Mouse (Mus musculus) natural killer cell, adult 2 months (primary cell): ENCODE data around the gene Hist2h4.
"Not testable (repeated sequence)": the region's sequence is repeated elsewhere in the genome, so short reads cannot be mapped to it uniquely, and the experiment has no call there.

ENCODE experiments used
- DNase-seq, 2 experiments: peaks; one replicate each; pipeline ENCODE4 v3.0.0; 2022; ENCODE audit warnings: low spot score in 2 of 2

Gene Hist2h4

DNA sequence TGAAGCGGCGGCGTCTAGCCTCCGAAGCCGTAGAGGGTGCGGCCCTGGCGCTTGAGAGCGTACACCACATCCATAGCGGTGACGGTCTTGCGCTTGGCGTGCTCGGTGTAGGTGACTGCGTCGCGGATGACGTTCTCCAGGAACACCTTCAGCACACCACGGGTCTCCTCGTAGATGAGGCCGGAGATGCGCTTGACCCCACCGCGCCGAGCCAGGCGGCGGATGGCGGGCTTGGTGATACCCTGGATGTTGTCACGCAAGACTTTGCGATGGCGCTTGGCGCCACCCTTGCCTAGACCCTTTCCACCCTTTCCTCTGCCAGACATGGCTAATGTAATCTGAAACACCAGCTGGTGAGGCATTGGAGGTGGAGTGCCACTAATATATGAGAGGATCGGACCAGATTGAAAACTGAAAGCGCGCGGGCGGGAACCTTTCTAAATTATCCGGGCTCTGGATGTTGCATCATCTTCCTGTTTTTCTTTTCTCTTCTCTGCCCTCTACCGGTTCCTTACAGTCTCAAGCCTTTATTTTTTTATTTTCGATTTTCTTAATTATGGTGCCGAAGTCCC, at the start of gene Hist2h4:
TSS of gene Hist2h4 (minus strand) at position 333 of the 572 bp plus-strand sequence.
- peak; percentile 96 to 97 for DNase-seq

DNA sequence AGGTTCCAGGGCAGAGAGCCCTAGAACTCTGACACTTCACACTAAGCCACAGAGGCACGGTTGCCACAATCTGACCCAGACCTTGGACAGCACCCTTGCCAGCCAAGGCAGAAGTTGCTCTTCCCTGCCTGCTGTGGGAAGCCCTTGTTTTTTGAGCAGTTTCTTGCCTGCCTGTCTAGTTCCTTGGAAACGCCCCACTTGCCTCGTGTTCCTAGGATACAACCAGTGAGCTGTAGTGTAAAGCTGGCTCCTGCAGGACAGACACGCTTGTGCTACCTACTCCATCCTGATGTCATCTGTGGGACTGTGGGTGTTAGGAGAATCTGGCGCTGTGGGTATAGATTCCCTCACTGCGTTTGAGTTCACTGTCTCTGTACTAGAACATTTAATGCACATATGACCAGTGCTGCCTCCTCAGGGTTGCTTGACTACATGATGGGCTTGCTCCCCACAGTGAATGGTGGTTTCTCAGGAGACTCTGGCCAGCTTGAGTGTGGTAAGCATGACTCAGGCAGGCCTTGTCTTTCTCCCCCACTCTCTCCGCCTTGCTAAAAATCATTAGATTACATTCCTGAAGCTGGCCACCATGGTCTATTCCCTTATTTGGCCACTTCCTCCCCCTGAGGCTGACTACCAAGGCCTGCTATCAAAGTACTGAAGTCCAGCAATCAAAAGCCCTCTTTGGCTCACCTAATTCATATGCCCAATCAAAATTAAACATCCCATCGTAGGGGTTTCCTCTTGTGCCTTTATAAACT, 49.4 kb upstream of the Hist2h4 start:
- no peak for DNase-seq

DNA sequence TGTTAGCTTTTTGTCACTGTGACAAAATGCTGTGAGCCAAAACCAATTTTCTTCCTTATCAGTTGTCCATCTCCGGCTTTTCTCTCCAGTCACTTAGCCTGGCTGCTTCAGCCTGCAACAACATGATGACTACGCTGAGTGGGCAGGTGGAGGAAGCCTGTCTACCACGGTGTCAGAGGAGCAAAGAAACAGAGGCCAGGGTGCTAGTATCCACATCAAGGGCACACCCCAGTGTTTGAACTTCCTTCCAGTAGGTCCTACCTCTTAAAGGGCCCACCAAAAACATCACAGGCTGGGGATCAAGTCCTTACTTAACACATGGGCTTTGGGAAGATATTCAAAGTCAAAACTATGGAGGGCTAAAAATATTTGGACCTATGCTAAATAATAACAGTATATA, 46.3 kb upstream of the Hist2h4 start:
- no peak for DNase-seq

DNA sequence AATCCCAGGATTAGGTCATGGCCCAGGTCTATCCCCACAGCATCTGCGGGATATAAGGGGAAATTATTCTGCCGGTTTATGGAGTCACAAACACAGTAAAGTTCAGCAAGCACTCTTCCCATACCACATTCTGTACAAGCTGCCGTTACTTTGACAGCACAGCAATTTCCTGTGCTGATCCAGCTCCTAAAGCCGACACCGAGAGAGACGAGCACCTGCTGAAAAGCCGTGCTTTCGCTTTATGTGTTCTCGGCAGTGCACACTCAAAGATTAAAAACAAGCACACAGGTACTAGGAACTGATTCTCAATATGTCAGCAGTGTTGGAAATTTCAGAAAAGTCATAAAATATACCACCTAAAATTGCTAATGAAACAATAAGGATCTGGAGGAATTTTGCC, 43.4 kb upstream of the Hist2h4 start:
- no peak for DNase-seq

DNA sequence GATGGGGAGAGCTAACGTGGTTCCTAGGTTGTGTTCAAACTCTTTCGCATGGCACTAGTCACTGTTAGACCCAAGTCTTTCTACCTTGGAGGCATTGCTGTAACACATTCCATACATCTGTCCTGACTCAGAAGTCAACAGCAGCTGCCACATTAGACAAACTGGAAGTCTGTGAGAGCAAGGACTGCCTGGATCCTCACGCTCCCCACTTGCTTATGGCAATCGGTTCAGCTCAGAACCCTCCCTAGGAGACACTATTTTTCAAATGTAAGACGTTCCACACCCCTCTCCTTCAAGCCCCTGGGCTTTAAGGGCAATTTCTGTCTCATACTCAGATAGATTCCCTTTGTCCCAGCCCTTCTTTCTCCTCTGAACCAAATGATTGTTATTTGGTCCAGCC, 39.0 kb upstream of the Hist2h4 start:
- DNase-seq, result no peak

DNA sequence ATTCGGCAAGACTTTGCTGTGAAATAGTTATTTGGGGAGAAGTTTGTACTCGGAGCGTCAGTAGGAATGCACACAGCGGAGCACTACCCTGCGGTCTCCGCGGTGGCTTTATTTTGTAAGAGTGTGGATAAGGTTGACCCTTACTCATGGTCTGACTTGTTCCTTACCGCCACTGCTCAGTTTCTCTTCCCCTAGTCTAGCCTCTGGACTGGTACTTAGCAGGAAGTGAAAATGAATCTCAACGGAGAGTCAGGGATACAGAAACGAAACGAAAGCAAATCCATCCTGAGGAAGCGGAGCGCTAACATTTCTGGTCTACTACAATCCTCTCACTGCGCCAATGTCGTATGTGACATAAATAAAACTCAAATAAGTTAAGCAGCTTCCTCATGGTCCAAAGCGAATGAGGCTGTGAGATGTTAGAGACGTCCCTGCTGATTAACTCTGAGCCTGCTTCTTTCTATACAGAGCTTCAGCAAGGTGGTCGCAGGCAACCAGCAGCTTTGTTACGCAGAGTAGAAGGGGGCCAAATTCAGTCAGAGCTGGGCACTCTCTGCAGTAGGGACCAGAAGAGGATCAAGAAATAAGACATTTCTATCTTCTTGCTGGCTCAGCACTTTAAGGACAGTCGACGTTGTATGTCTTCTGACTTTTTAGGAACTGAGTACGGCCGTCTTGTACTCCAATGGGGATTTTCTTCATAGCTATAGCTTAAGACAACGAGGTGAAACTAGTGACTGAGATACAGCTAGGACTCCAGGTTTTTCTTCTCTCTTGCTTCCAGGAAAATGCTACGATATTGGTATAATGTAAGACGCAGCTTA, 37.8 kb upstream of the Hist2h4 start:
- no peak for DNase-seq

DNA sequence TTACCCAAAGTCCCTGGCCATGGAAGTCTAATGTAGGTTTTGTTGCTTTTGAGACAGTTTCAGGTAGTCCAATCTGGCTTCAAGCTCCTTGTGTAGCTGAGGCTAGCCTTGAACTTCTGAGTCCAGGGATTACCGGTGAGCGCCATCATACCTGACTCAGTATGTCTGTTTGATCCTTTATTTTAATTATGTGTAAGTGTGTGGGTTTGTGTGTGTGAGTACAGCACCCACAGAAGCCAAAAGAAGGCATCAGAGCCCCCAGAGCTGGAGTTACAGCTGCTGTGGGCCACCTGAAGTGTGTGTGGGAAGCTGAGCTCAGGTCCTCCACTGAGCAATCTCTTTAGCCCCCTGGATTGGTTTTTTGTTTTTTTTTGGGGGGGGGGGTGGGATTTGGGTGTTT, 36.5 kb upstream of the Hist2h4 start:
- DNase-seq, result no peak

DNA sequence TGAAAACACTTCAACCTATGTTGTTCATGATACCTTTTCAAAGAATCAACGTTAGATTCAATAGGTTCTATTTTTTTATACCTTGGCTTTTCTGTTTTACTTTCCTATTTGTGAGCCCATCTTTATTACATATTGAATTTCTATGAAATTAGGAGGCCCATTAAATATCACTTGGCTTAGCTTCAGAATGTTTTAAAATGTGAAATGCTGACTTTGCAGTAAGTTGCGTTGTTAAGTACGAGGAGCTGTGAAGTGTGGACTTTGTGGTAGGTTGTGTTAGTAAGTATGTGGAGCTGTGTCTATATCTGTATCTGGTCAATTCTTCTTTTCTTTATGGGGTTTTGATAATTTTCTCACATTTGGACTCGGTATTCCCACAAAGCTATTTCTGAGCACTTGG, 35.2 kb upstream of the Hist2h4 start:
- DNase-seq, result no peak

DNA sequence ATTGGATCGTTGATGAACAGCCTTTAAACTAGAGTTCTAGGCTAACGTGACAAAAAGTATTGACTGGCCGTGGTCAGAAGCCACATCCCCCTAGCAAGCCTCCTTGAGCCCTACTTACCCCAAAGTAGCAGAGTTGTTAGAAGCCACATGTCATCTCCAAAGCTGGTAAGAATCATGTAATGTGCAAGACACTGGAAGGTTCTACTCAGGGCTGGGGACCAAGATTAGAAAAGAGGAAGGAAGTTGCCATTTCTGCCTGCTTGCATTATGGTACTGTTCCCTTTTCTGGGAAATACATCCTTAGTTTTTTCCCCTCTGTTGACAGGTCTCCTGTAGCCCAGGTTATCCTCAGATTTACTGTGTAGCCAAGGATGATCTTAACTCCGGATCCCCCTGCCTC, 30.7 kb upstream of the Hist2h4 start, which contains the start of gene Fcgr1:
TSS of gene Fcgr1 (minus strand) at position 183 of the 400 bp plus-strand sequence.
- DNase-seq, result no peak

DNA sequence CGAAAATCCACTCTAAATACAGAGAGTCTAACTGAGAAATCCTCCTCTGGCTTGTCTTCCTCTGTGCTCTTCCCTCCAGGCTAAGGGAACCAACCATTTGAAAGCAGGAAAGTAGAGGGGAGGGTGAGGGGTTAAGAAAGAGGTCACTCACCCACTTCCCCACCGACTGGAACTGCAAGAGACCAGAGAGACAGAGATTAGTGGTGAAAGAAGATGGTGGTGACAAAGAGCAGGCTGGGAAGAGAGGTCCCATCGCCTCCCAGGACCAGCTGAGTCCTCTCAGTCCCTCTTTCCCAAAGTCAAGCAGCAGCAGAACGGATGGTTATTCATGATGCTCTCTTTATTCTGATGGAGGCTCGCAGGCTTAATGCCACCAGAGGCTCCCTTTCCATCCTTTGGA, 30.3 kb upstream of the Hist2h4 start:
- no peak for DNase-seq

DNA sequence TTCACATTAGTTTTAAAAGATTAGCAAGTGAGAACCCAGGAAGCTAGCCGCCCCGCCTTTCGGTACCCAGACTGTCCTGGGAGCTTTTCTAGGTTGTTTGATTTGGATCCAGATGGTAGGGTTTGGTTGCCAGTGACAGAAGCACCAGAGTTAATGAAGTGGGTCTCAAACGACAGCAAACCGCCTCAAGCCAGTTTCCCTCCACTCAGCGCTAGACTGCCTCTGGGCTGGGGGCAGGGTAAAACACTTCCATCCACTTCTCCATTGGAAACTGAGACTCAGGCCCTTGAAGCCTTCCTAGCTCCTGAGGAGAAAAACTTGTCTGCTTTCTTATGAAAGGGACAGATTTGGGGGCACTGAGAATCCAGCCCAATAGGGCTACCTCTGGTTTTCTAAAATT, 29.5 kb upstream of the Hist2h4 start:
- DNase-seq, result no peak

DNA sequence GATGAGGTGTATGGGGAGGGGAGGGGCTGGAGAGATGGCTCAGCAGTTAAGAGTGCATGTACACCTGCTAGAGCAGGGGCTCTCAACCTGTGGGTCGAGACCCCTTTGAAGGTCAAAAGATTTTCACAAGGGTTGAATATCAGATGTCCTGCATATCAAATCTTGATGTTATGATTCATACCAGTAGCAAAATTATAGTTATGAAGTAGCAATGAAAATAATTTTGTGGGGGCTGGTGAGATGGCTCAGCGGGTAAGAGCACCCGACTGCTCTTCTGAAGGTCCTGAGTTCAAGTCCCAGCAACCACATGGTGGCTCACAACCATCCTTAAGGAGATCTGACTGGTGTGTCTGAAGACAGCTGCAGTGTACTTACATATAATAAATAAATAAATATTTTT, 27.6 kb upstream of the Hist2h4 start:
- not testable (repeated sequence) for DNase-seq

DNA sequence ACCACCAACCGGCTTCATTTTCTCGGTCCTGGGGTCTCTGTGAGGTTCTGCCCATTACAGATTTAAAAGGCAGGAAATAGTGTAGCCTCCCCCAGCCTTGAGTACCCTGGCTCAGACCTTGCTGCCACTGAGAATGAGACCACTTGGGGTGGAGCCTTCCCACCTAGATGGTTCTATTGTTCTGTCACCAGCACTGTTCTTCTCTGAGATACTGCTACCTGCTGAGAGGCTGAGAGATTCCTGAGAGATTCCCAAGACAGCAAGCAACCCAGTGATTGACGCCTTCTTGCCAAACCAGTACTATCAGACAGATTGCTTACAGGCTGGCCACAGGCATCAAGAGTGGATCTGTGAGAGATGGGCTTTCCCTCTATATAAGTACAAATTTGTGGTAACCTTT, 26.1 kb upstream of the Hist2h4 start:
- DNase-seq, result no peak

DNA sequence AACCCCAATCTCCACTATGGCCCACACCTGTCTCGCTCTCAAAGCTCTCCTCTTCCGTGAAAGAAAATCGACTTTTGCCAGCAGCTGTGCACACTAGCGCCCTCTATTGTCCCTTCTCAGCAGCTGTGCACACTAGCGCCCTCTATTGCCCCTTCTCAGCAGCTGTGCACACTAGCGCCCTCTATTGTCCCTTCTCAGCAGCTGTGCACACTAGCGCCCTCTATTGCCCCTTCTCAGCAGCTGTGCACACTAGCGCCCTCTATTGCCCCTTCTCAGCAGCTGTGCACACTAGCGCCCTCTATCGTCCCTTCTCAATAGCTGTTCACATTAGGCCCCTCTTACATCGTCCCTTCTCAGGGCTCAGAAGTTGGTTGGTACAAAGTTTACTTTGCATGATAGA, 24.2 kb upstream of the Hist2h4 start:
- peak in 1 of 2 experiments; percentile 39 for DNase-seq

DNA sequence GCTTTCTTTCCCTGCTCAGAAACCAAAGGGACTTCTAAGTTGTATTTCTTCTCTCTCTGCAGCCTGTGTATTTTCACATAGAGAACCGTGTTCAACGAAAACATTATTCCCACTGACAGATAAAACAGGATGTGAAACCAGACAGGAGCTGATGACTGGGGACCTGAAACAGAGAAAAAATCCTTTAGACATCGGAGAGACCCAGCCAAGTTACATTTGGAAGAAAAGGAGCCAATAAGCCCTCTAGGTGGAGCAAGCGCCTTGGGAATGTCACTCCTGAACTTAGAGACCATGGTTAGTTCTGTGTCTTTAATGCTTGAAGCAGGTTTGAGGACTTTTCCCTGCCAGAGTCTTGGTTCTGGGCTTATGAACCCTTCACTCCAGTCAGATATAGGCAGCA, 21.3 kb upstream of the Hist2h4 start:
- no peak for DNase-seq

DNA sequence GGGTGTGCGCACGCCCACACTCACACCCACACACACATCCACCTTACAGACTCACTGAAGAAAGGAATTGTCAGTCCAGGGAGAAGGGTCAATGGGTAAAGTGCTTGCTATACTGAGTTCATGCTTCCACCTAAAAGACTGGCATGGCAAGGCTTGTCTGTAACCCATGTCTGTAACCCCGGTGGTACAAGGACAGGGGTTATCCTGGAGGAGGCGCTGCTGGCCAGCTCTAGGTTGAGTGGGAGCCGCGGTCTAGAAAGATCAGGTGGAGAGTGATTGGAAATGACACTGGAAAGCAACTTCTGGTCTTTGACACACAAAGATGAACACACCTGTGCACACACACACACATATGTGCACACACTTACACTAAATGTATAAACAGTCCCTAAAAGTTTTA, 17.5 kb upstream of the Hist2h4 start:
- DNase-seq, result no peak

DNA sequence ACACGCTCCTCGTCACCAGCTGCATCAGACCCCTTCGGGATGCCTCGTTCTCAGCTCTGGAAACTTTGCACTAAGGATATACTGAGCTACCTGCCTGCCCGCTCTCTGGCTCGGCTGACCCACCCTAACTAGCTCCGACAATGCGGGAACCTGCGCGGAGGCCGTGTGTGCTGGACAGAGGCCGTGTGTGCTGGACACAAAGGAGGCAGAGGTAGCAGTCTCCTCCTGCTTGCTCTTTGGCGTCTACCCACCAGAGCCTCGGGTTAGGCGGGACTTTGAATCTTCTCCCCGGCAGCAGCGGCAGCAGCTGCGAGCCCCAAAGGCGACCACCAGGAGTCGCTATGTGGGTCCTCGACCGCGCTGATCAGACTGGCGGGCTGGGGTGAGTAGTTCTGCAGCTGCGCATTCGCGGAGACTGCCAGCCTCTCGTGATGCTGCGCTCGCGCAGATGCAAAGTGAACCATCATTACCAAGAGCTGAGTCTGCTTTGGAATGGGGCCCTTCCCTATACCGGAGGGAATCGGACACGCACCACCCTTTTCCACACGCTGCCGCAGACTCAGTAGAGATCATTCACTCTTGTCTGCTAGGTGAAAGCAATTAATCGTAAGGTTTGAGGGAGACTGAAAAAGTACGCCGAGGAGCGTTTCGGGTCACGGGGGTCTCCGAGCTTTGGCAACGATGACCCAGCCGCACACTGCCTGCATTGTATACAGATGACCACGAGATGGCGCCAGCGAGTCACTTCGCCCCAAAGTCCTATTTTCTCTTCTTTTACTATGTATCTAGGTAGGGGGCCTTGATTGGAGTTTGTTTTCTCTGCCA, 14.9 kb upstream of the Hist2h4 start:
- DNase-seq, result peak; percentile 89 to 95

DNA sequence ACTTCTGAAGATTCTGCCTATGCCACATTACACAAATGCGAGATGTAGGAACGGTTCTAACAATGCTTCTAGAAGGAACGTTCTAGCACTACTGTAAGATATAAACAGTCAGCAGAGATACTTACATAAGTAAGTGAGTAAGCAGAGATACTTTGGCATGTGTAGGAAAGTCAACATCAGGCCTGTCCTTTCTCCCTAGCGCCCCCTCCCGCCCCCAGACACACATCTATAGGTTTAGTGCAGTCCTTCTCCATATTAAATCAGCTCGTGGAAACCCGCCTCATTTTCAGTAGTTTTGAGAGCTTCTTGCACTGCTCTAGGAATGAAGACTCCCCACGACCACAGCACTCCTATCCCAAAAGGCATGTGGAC, 14.3 kb upstream of the Hist2h4 start:
- DNase-seq, result peak; percentile 30 to 71

DNA sequence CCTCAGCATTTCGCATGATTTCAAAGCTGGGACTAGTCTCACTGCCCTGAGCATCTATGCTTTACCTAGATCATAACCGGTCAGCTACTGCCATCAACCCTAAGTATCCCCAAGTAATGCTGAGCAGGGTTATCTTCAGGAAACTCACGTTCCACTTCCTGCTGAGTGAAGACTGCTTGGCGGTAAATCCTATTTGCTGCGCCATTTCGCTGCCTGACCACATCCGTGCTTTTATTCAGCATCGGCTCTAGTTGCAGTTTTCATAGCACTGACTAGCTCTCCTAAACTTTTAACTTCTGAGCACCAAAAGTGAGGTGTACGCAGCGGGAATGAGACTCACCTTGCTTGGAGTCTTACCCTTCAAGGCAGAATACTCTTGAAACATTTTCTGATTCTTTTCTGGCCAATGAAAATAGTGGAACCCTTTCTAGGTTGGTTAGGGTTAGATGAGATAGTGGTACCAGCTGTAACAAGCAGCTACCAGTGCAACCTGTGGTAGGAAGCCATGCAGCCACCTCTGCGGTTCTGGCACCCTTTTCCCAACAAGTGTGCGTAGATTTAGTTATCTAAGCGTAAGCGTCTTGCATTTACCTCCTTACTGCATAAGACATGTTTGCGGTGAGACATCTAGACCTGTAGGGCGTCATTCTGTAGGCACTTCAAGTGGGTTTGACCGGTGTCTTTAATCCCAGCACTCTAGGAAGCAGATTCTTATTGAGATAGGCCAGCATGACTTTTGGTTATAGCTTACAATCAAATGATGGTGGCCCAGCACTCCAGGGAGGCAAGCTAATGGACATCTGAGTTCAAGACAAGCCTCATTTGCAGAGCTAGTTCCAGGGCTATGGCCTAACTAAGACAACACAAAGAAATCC, 10.7 kb upstream of the Hist2h4 start:
- peak; percentile 49 to 59 for DNase-seq

DNA sequence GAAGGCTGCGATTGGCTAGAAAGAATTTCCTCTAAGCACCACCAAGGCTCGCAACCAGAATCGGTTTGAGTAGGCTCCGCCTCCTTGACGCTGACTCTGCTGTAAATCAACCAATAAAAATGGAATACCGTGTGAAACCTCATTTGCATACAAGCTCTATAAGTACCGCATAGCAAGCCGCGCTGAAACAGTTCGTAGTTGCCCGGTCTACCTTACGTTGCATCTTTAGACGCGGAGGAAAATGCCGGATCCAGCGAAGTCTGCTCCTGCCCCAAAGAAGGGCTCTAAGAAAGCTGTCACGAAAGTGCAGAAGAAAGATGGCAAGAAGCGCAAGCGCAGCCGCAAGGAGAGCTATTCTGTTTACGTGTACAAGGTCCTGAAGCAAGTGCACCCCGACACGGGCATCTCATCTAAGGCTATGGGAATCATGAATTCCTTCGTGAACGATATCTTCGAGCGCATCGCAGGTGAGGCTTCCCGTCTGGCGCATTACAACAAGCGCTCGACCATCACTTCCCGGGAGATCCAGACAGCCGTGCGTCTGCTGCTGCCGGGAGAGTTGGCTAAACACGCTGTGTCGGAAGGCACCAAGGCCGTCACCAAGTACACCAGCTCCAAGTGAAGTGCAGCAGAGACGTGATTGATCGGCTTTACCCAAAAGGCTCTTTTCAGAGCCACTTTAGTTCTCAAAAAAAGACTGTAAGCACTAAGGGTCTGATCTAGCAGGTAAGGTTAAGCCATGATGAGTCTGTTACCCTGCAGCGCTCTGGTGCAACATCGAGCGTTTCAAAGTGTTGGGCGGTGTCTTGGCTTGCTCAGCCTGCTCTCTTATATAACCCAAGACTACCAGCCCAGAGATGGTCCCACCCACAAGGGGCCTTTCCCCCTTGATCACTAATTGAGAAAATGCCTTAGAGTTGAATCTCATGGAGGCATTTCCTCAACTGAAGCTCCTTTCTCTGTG, 6.7 kb upstream of the Hist2h4 start, which contains the start of gene Hist2h2bb:
TSS of gene Hist2h2bb (plus strand) at position 242 of the 964 bp plus-strand sequence.
- DNase-seq, result peak; percentile 89 to 92
